Mouse (Mus musculus) E14TG2a.4 (cell line): ENCODE measurements around the gene Guca2b.

Experiments
- CTCF ChIP-seq: conservative IDR thresholded peaks from 2 replicates; pipeline ENCODE4 v1.5.1; 2014; ENCODE audit warnings: low read length
- NANOG ChIP-seq: IDR thresholded peaks from 2 replicates; pipeline ENCODE4 v1.6.1; 2014; ENCODE audit warnings: borderline replicate concordance, low read length, mixed read lengths

GRCm38 (mm10) chr4:119660007-119660406 lies 1.3 kb upstream of the Guca2b start:
- no peak for TF ChIP-seq CTCF
- TF ChIP-seq NANOG = no peak
